Mouse (Mus musculus) limb, embryonic 10.5 days (tissue): ENCODE results near the gene Dmkn. TPM values are rescaled to one million over a fixed set of nuclear protein-coding genes. Genes with fewer than 3 reads are reported as not detected.
"Not testable (repeated sequence)": the region's sequence is repeated elsewhere in the genome, so short reads cannot be mapped to it uniquely, and the experiment has no call there.

ENCODE experiments used
- DNase-seq: peaks from one replicate; pipeline ENCODE4 v3.0.0-alpha.2; 2017; ENCODE audit warnings: low spot score
- H3K27ac ChIP-seq: fragments of 300-500 bp; sonication (generic); 2 replicates; pipeline ENCODE4 v1.5.1; 2016; ENCODE audit warnings: mild to moderate bottlenecking
- H3K27me3 ChIP-seq: fragments of 300-500 bp; sonication (generic); 2 replicates; pipeline ENCODE4 v1.6.1; 2016; ENCODE audit warnings: low read depth, mild to moderate bottlenecking; ENCODE audit not compliant: poor library complexity, severe bottlenecking
- H3K36me3 ChIP-seq: fragments of 300-500 bp; sonication (generic); 2 replicates; pipeline ENCODE4 v1.6.1; 2016; ENCODE audit warnings: mild to moderate bottlenecking, moderate library complexity
- H3K4me1 ChIP-seq: fragments of 300-500 bp; sonication (generic); 2 replicates; pipeline ENCODE4 v1.6.1; 2016
- H3K4me3 ChIP-seq: fragments of 300-500 bp; sonication (generic); 2 replicates; pipeline ENCODE4 v1.5.1; 2016; ENCODE audit warnings: mild to moderate bottlenecking, moderate library complexity
- H3K9me3 ChIP-seq: fragments of 300-500 bp; sonication (generic); replicated peaks from 2 replicates; pipeline ENCODE4 v1.6.1; 2016; ENCODE audit warnings: mild to moderate bottlenecking
- WGBS: fragments of 180-500 bp; shearing (Covaris S2); methylation state at CpG from one replicate; pipeline ENCODE4 v1.1.7; 2016; 5-methylcytosine and 5-hydroxymethylcytosine counted together
- polyA plus RNA-seq: library from polyadenylated mRNA; unstranded; fragments of >200 nt; fragmentation: Nextera tagmentation; extraction: Ambion mirVana; gene quantifications from 2 replicates; pipeline ENCODE4 v1.2.1, GENCODE M21; 2016

The Dmkn gene
- polyA plus RNA-seq, result not detected in 2 replicates

DNA sequence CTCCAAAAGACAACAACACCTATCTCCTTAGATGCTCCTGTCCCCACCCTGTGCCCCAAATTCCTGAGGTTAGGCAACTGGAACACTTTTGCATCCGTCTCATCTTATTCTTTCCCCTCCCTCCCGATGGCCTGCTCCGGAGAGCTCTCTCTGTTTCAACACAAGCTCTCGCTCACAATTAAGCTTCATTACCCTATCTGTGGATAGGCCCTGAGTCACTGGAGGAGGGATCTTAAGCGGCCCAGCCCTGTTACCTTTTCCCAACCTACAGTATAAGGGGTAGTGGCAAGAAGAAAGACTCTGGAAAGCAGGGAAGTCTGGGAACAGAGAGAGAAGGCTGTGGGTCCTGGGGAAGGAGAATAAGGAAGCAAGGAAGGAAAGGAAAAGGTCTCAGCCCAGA is at the start of gene Dmkn:
Gene Dmkn, plus strand, starts transcription at position 301 of the 400 bp plus-strand sequence.
- no peak for DNase-seq
- Histone ChIP-seq H3K36me3 (no peaks in the 10 kb centered on the region), H3K4me3 (no peak within 1 kb of the TSS), H3K9me3 (no peaks in the 10 kb centered on the region), H3K4me1 (peaks cover 6% of the 10 kb centered on the region; the same call in 1 of the 2 replicates), H3K27ac (no peak within 1 kb of the TSS), H3K27me3 (peaks cover 7% of the 10 kb centered on the region; the same call in 1 of the 2 replicates)
- WGBS, result 62% methylated on average over 5 of the region's 5 CpGs

DNA sequence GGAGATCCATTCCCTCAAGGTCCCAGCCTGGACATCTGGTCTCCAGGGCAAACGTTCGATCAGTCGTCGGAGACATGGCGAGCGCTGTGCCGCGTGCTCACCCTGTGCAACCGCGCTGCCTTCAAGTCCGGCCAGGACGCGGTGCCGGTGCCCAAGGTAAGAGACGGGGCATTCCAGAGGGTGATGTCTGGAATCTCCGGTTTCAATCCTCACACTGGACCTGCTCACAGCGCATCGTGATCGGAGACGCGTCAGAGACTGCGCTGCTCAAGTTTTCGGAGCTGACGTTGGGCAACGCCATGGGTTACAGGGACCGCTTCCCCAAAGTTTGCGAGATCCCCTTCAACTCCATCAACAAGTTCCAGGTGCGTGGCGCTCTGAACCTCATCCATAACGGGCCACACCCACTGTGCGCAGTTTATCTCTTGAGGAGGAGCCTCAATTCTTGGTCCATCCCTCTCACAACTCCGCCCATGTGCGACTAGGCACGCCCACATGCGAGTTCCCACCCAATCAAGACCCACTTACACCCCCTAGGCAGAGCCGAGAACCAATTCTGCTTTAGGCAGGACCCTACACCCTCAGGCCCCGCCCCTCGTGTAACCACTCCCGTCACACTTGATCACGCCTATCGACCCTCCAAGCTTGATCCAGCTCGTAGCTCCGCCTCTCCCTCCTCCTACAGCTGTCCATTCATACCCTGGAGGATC is 46.4 kb upstream of the Dmkn start:
- Histone ChIP-seq H3K27ac (no peak overlapping the region), H3K4me3 (peak overlapping the region; percentile 48), H3K36me3 (no peaks in the 10 kb centered on the region), H3K4me1 (peaks cover 11% of the 10 kb centered on the region), H3K9me3 (no peaks in the 10 kb centered on the region), H3K27me3 (peaks cover 61% of the 10 kb centered on the region)
- DNase-seq, result peak; percentile 73
- 2% methylated on average over 43 of the region's 43 CpGs for WGBS

DNA sequence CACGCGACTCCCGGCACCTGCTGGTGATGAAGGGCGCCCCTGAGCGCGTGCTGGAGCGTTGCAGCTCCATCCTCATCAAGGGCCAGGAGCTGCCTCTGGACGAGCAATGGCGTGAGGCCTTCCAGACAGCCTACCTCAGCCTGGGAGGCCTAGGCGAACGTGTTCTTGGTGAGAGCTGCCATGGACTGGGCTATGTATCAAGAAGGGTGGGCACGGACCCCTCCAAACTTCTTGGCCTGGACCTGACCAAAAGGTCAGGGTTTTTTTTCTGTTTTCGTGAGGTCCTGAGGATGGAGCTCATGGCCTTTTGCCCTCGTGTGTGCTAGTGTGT is 45.9 kb upstream of the Dmkn start:
- H3K4me1 ChIP-seq, result peaks cover 11% of the 10 kb centered on the region
- no peak for DNase-seq
- no peak overlapping the region for H3K27ac ChIP-seq
- WGBS, result 9% methylated on average over 14 of the region's 14 CpGs
- peaks cover 59% of the 10 kb centered on the region for H3K27me3 ChIP-seq
- H3K4me3 ChIP-seq, result peak overlapping the region; percentile 48
- H3K36me3 ChIP-seq, result no peaks in the 10 kb centered on the region
- H3K9me3 ChIP-seq, result no peaks in the 10 kb centered on the region

DNA sequence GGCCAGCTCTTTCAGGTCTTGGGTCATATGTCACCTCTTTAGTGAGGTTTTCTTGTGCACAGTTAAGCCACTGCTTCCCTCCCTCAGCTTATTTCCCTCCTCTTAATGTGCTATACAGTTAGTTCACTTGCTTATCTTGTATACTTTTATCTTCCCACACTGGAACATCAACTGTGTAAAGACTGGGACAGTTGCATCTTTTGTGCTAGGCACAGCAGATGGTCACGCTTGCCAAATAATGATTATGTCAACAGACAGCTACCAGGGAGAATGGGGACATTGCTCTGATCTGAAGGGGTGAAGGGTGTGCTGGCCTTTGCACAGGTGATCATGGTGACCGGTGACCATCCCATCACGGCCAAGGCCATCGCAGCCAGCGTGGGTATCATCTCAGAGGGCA is 43.9 kb upstream of the Dmkn start:
- H3K4me3 ChIP-seq, result no peak overlapping the region
- WGBS, result 96% methylated on average over 5 of the region's 5 CpGs

DNA sequence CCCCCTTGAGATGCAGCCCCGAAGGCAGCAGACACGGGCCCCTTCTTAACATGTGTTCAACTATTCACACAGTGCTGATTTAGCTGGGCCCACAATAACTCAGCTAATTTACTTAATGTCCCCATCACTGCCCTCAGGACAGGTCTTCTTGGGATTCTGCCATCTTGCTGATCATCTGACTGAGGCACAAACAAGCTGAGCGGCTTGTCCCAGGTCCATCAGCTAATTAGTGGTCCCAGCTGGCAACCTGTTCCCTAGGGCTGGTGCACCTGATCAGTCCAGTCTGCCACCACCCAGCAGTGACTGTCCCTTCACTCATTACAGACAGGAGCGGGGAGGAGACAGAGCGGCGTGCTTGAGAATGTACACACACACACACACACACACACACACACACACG is 42.3 kb upstream of the Dmkn start:
- Histone ChIP-seq H3K36me3 (peaks cover 10% of the 10 kb centered on the region), H3K27me3 (peaks cover 42% of the 10 kb centered on the region)
- 83% methylated on average over 7 of the region's 7 CpGs for WGBS

More for the DNA sequence above, 43.9 kb upstream of the Dmkn start:
- H3K36me3 ChIP-seq, result no peaks in the 10 kb centered on the region
- no peaks in the 10 kb centered on the region for H3K9me3 ChIP-seq
- no peak overlapping the region for H3K27ac ChIP-seq
- H3K27me3 ChIP-seq, result peaks cover 58% of the 10 kb centered on the region
- H3K4me1 ChIP-seq, result peaks cover 30% of the 10 kb centered on the region
- no peak for DNase-seq

DNA sequence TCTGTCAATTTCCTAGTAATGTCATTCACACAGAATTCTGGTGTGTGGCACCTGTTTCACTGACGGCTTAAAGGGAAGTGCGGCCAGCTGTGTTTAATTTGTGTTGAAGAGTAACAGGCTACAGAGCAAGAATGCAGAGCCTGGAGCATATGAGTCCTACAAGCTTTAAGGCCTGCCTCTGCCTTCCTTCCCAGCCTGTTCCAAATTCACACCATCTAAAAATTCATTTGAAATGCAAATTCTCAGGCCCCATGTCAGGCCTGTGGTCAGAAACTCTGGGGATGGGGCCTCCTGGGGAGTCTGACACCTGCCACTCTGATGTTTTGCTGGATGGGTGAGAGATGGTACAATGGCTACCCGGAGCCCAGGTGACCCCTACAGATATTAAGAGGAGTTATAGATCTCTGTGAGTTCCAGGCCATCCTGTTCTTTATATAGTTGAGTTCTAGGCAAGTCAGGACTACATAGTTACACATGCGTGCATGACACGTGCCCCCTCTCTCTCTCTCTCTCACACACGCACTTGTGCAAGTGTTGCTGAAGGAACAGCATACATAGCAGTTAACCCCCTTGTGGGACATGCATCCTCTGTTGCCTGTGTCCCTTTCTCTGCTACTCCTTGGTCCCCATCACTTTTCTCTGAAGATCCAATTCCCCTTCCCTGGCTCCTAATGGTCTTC is 40.1 kb upstream of the Dmkn start:
- Histone ChIP-seq H3K4me3 (no peak overlapping the region), H3K4me1 (peaks cover 31% of the 10 kb centered on the region), H3K27ac (no peak overlapping the region), H3K36me3 (peaks cover 30% of the 10 kb centered on the region), H3K9me3 (no peaks in the 10 kb centered on the region), H3K27me3 (peaks cover 20% of the 10 kb centered on the region; the same call in 1 of the 2 replicates)
- no peak for DNase-seq
- 70% methylated on average over 6 of the region's 6 CpGs for WGBS

More for the DNA sequence above, 42.3 kb upstream of the Dmkn start:
- H3K4me1 ChIP-seq, result peaks cover 36% of the 10 kb centered on the region
- no peak overlapping the region for H3K4me3 ChIP-seq
- no peak overlapping the region for H3K27ac ChIP-seq
- H3K9me3 ChIP-seq, result no peaks in the 10 kb centered on the region
- DNase-seq, result no peak

DNA sequence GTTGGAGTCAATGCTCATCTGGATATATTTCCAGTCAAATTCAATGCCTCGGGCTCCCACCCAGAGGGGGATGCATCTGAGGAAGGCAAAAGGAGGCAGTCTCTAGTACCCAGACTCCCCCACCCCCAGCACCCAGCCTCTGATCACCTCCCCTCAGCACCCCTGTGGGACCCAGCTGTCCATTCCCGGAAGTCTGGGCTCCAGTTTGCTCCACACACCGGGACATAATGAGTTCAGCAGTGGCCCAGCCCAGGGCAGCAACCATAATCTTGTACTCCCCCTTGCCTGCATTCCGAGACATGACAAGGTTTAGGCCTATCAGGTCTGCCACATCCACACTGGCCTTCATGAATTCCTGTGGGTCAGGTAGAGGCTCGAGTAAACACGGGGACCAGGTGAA is 35.3 kb upstream of the Dmkn start:
- H3K27ac ChIP-seq, result no peak overlapping the region
- DNase-seq, result no peak
- peak overlapping the region; percentile 73 for H3K4me3 ChIP-seq
- H3K36me3 ChIP-seq, result peaks cover 45% of the 10 kb centered on the region
- H3K27me3 ChIP-seq, result no peaks in the 10 kb centered on the region
- H3K9me3 ChIP-seq, result no peaks in the 10 kb centered on the region
- 88% methylated on average over 6 of the region's 6 CpGs for WGBS
- H3K4me1 ChIP-seq, result peaks cover 39% of the 10 kb centered on the region

DNA sequence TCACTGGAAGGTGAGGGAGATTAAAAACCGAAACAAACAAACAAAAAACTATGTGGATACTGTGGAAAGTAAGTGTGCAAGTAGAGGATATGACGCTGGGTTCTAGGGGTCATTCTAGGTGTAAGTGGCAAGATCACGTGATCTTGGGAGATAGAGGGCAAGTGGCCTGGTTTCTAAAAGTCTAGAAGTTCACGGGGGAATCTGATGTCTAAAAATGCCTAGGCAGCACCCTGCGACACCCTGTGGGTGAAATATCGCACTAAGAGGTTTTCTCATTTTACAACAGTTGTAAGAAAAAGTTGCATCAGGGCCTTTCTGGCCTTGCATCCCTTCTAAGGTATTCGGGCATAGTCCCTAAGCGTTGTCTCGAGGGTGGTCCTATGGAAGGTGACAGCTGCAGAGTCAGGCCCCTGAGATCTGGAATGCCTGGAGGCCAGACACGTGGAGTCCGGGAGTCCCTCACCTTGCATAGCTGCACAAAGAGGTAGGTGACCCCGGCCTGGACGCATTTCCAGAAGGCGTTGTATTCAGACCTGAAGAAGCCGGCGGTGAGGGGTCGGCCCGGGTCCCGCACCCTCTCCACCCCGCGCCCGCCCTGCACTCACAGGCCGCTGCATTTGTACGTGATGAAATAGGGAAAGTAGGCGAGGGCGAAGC is 34.7 kb upstream of the Dmkn start:
- peaks cover 52% of the 10 kb centered on the region for H3K36me3 ChIP-seq

DNA sequence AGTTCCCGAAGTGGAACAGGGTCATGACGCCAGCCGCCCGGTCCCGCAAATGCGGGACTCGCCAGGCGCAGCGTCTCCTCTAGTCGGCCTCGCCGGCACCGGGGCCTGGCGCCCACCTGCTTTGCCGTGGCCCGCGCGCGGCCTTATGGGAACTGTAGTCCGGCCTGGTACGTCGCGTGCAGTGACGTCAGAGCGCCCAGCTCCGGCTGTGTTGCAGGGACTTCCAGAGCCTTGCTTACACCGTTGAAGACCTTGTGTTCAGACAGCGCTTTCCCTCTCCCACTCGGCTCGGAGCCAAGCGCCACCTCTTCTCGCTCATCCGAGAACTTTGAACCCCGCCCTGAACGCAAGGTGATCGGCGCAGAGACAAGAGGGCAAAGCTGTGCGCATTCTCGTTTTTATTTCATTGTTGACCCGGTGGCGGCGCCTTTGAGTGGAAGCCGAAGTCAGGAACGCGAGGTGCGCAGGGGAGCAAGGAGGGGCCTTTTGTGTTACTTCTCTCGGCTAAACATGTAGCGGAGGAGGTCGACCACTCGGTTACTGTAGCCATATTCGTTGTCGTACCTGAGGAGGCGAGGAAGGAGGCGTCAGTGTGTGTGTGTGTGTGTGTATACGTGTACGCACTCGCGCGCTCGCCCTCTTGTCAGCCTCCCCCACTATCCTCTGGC is 34.0 kb upstream of the Dmkn start, which contains the start of gene Tmem147:
Gene Tmem147, minus strand, starts transcription at position 145 of the 668 bp plus-strand sequence.
- Histone ChIP-seq H3K4me3 (peak within 1 kb of the TSS; percentile 73), H3K4me1 (peaks cover 26% of the 10 kb centered on the region), H3K27ac (peak within 1 kb of the TSS; percentile 88), H3K27me3 (no peaks in the 10 kb centered on the region), H3K9me3 (no peaks in the 10 kb centered on the region), H3K36me3 (peaks cover 59% of the 10 kb centered on the region)
- peak; percentile 96 for DNase-seq
- WGBS, result under 1% methylated on average over 60 of the region's 60 CpGs

More for the DNA sequence above, 34.7 kb upstream of the Dmkn start:
- peak overlapping the region; percentile 73 for H3K4me3 ChIP-seq
- no peaks in the 10 kb centered on the region for H3K9me3 ChIP-seq
- DNase-seq, result no peak
- 9% methylated on average over 26 of the region's 26 CpGs for WGBS
- H3K27ac ChIP-seq, result peak overlapping the region; percentile 88
- peaks cover 32% of the 10 kb centered on the region for H3K4me1 ChIP-seq
- H3K27me3 ChIP-seq, result no peaks in the 10 kb centered on the region

DNA sequence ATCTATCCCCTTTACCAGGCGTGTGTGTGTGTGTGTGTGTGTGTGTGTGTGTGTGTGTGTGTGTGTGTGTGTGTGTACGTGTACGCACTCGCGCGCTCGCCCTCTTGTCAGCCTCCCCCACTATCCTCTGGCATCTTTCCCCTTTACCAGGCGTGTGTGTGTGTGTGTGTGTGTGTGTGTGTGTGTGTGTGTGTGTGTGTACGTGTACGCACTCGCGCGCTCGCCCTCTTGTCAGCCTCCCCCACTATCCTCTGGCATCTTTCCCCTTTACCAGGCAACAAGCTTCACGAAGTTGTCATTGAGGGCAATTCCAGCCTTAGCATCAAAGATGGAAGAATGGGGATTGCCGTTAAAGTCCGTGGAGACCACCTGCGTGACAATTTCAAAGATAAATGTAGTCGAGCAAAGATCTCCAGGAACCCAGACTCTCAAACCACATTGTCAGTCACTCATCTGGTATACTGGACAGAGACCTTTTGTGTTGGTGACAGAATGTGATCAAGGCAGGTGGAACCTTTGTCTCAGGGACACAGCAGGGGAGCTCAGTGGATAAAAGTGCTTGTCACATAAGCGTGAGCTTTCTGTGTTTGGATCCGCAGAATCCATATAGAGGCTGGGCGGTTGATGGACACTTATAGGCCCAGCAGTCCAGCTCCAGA is 33.4 kb upstream of the Dmkn start:
- H3K36me3 ChIP-seq, result peaks cover 62% of the 10 kb centered on the region
- WGBS, result 23% methylated on average over 21 of the region's 22 CpGs

DNA sequence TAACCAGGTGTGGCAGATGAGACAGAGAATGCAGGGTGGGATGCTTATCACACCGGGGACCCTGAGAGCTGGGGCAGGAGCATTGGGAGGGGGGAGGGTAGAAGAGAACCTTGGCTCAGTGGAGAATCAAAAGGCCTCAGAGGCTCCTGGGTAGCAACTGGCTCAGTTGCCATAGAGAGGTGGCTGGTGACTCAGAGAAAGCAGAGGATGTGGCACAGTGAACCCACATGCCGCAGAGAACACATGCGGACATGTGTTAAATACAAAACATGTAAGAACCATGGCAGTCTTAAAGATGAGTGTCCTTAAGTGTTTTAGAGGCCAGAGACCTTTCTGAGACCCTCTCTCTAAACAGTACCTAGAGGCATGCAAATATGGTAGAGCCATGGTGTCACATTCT is 27.3 kb upstream of the Dmkn start:
- Histone ChIP-seq H3K4me1 (no peaks in the 10 kb centered on the region), H3K27ac (no peak overlapping the region), H3K27me3 (no peaks in the 10 kb centered on the region), H3K4me3 (no peak overlapping the region), H3K9me3 (no peaks in the 10 kb centered on the region), H3K36me3 (peaks cover 70% of the 10 kb centered on the region)
- no peak for DNase-seq
- WGBS, result 82% methylated on average over 3 of the region's 3 CpGs

More for the DNA sequence above, 33.4 kb upstream of the Dmkn start:
- DNase-seq, H3K27me3 ChIP-seq, H3K9me3 ChIP-seq: not testable (repeated sequence)
- H3K4me1 ChIP-seq, result peaks cover 19% of the 10 kb centered on the region
- H3K4me3 ChIP-seq, result peak overlapping the region; percentile 73
- peak overlapping the region; percentile 88 for H3K27ac ChIP-seq

DNA sequence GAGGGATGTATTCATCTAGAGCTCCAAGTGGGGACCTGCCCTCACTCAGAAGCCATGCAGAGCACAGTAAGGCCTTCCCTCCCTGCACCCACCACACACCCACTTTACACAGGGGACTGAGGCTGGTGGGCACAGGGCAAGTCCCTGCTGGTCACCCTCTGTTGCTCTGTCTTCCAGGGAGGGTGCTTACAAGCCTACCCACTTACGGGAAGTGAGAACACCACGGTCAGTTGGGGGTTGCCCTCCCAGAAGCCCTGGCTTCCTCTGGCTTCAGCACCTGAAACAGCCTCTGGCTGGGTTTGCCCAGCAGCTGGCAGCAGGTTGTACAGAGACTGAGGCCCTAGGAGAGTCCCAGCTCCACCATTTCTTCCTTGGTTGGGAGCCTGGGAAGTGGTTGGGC is 21.0 kb upstream of the Dmkn start:
- WGBS, result 81% methylated on average over 2 of the region's 2 CpGs
- DNase-seq, H3K27me3 ChIP-seq, H3K9me3 ChIP-seq, H3K4me3 ChIP-seq, H3K27ac ChIP-seq, H3K4me1 ChIP-seq: not testable (repeated sequence)
- peaks cover 17% of the 10 kb centered on the region for H3K36me3 ChIP-seq
